Mouse (Mus musculus) Patski (cell line): ENCODE measurements at regions not wholly inside any gene's neighbourhood (a gene's known extent, or its start where the extent isn't known, plus 50 kb on each side); places are given as distances from the start of the nearest gene placed in this dataset.

ENCODE experiments used
- ATAC-seq: fragments of 100-300 bp; one replicate; pipeline ENCODE4 v1.8.0; 2021
- CTCF ChIA-PET: fragments of 350-600 bp; sonication (Branson Sonifier 250); formaldehyde crosslinking; loops from one replicate; lab custom pipeline; 2022; ENCODE audit warnings: inconsistent platforms; lab: Charles Lee
- POLR2A ChIA-PET: fragments of 350-600 bp; sonication (Branson Sonifier 250); formaldehyde crosslinking; loops from one replicate; lab custom pipeline; 2022; ENCODE audit warnings: antibody characterized with exemption, inconsistent platforms; lab: Charles Lee
- DNase-seq: peaks from one replicate; pipeline ENCODE4 v3.0.0-alpha.2; 2011; ENCODE audit warnings: low read depth, low spot score
- H3K27me3 ChIP-seq: fragments of 371-371 bp; one replicate; pipeline ENCODE4 v1.5.1; 2021
- CTCF ChIP-seq: fragments of 100-300 bp; IDR thresholded peaks from one replicate; pipeline ENCODE4 v1.5.1; 2021
- in situ Hi-C: fragments of 300-500 bp; cut with MboI; formaldehyde crosslinking; loops from 3 replicates; pipeline ENCODE4 v1.11.1; 2018; ENCODE audit warnings: low pct_unique_long_range_greater_than_20kb, mixed read lengths

GRCm38 (mm10) chr9:59232682-59233081 is 58.7 kb upstream of the Adpgk start:
- CTCF ChIA-PET, result no interaction called here
- ATAC-seq (no peak), DNase-seq (no peak)
- H3K27me3 ChIP-seq, result peaks cover 40% of the 10 kb centered on the region
- in situ Hi-C loops, result no loop called here
- POLR2A ChIA-PET, result no interaction called here
- TF ChIP-seq CTCF, result no peak

GRCm38 (mm10) chr9:59231947-59232346 is 59.4 kb upstream of the Adpgk start:
- peaks cover 38% of the 10 kb centered on the region for H3K27me3 ChIP-seq
- in situ Hi-C loops, result no loop called here
- ChIA-PET POLR2A (no interaction called here), CTCF (no interaction called here)
- no peak for TF ChIP-seq CTCF
- no peak for DNase-seq
- ATAC-seq, result no peak

- H3K27me3 ChIP-seq, result peaks cover 33% of the 10 kb centered on the region
- DNase-seq, result no peak
- in situ Hi-C loops, result no loop called here
- ATAC-seq, result no peak
- POLR2A ChIA-PET, result no interaction called here
- CTCF ChIA-PET, result no interaction called here
- no peak for TF ChIP-seq CTCF
Measured at GRCm38 (mm10) chr9:59231186-59231585, 60.2 kb upstream of the Adpgk start.

GRCm38 (mm10) chr9:59230161-59230560 is 61.2 kb upstream of the Adpgk start:
- ATAC-seq (no peak), DNase-seq (no peak)
- H3K27me3 ChIP-seq, result peaks cover 33% of the 10 kb centered on the region
- ChIA-PET CTCF (no interaction called here), POLR2A (no interaction called here)
- TF ChIP-seq CTCF, result no peak
- in situ Hi-C loops, result no loop called here

- no peak for TF ChIP-seq CTCF
- POLR2A ChIA-PET, result no interaction called here
- H3K27me3 ChIP-seq, result peaks cover 30% of the 10 kb centered on the region
- DNase-seq, result no peak
- CTCF ChIA-PET, result no interaction called here
- no peak for ATAC-seq
- in situ Hi-C loops, result no loop called here
Measured at GRCm38 (mm10) chr9:59227948-59228347, 63.4 kb upstream of the Adpgk start.

- CTCF ChIA-PET, result no interaction called here
- no peak for TF ChIP-seq CTCF
- DNase-seq (no peak), ATAC-seq (no peak)
- in situ Hi-C loops, result no loop called here
- POLR2A ChIA-PET, result no interaction called here
- peaks cover 22% of the 10 kb centered on the region for H3K27me3 ChIP-seq
Measured at GRCm38 (mm10) chr9:59226361-59226760, 65.0 kb upstream of the Adpgk start.

- ChIA-PET CTCF (no interaction called here), POLR2A (no interaction called here)
- DNase-seq, result no peak
- TF ChIP-seq CTCF, result no peak
- no peak for ATAC-seq
- in situ Hi-C loops, result no loop called here
- peaks cover 10% of the 10 kb centered on the region for H3K27me3 ChIP-seq
Measured at GRCm38 (mm10) chr9:59219277-59219676, 72.1 kb upstream of the Adpgk start.

- TF ChIP-seq CTCF, result no peak
- ATAC-seq, result no peak
- ChIA-PET POLR2A (interaction anchor here (0.5 kb wide), 1 partner anchor 43 kb away, joined by 4 read pairs; no protein-coding TSS in a partner anchor), CTCF (no interaction called here)
- peaks cover 19% of the 10 kb centered on the region for H3K27me3 ChIP-seq
- no peak for DNase-seq
- in situ Hi-C loops, result no loop called here
Measured at GRCm38 (mm10) chr9:59202654-59203514, 88.5 kb upstream of the Adpgk start.

- ChIA-PET CTCF (no interaction called here), POLR2A (no interaction called here)
- no peak for DNase-seq
- no peak for ATAC-seq
- no peak for TF ChIP-seq CTCF
- in situ Hi-C loops, result no loop called here
- peaks cover 19% of the 10 kb centered on the region for H3K27me3 ChIP-seq
Measured at GRCm38 (mm10) chr9:59199495-59200196, 91.7 kb upstream of the Adpgk start.

- no peak for TF ChIP-seq CTCF
- DNase-seq, result no peak
- ATAC-seq, result no peak
- in situ Hi-C loops, result no loop called here
- ChIA-PET POLR2A (no interaction called here), CTCF (no interaction called here)
- peaks cover 14% of the 10 kb centered on the region for H3K27me3 ChIP-seq
Measured at GRCm38 (mm10) chr9:59198221-59198875, 93.0 kb upstream of the Adpgk start.

GRCm38 (mm10) chr9:59197506-59197905 is 93.9 kb upstream of the Adpgk start:
- POLR2A ChIA-PET, result no interaction called here
- in situ Hi-C loops, result no loop called here
- TF ChIP-seq CTCF, result no peak
- CTCF ChIA-PET, result no interaction called here
- peaks cover 11% of the 10 kb centered on the region for H3K27me3 ChIP-seq
- no peak for ATAC-seq
- DNase-seq, result no peak
